Mouse (Mus musculus): ENCODE data around the gene Amot.

- TF ChIP-seq CTCF (IDR thresholded peaks at IDR 0.05; ENCODE audit: control insufficient read depth, insufficient read depth, insufficient replicate concordance, low read depth, low read length) (no peak), POLR2A (IDR thresholded peaks at IDR 0.05; ENCODE audit: control insufficient read depth, low read depth, low read length) (no peak)
Measured at GRCm38 (mm10) chrX:145495381-145495780, 9.6 kb downstream of the Amot start.
